Mouse (Mus musculus): ENCODE results near the gene Polr3g.

DNA sequence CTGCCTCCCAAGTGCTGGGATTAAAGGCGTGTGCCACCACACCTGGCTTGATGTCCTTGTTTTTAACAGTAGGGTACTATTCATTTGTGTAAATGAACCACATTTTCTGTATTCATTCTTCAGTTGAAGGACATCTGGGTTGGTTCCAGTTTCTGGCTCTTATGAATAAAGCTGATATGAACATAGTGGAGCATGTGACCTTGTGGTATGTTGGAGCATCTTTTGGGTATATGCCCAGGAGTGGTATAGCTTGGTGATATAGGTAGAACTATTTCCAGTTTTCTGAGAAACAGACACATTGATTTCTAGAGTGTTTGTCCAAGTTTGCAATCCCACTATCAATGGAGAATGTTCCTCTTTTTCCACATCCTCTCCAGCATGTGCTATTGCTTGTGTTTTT, 3.1 kb upstream of the Polr3g start:
- TF ChIP-seq POLR2A (IDR thresholded peaks at IDR 0.05; ENCODE audit: extremely low read depth, insufficient read depth, low read length) (no peak), CTCF (IDR thresholded peaks at IDR 0.05; ENCODE audit: low read depth, low read length) (no peak)

Data from liver, adult 2 months (tissue).